Mouse (Mus musculus): ENCODE results near the gene Hbb-bt.

DNA sequence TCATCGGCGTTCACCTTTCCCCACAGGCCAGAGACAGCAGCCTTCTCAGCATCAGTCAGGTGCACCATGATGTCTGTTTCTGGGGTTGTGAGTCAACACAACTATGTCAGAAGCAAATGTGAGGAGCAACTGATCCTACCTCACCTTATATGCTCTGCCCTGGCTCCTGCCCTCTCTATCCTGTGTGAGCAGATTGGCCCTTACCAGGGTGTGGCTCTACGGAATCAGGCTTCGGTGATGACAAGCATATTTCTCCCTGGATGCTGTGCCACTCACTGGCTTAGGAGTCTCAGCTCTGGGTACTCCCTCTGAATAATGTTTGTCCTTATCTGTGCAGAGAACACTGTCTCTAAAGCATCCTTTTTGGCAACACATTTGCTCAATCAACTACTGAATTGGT, 14.0 kb upstream of the Hbb-bt start, which contains the start of gene Hbb-bs:
- TF ChIP-seq CTCF (IDR thresholded peaks at IDR 0.05; ENCODE audit: low read depth, low read length), result no peak
- TF ChIP-seq GATA1 (IDR thresholded peaks at IDR 0.05; ENCODE audit: borderline replicate concordance, low read length), result no peak

Measured in G1E (cell line).